Mouse (Mus musculus) cerebellum, adult 8-10 months (tissue): ENCODE data around the gene Nde1.

ENCODE experiments used
- DNase-seq: peaks from one replicate; pipeline ENCODE4 v3.0.0; 2022

Gene Nde1

GRCm38 (mm10) chr16:14166490-14166889 is 3.4 kb downstream of the Nde1 start:
- no peak for DNase-seq

- no peak for DNase-seq
These were observed 6.6 kb downstream of the Nde1 start for GRCm38 (mm10) chr16:14169706-14170105.

GRCm38 (mm10) chr16:14178041-14178440 is 15.0 kb downstream of the Nde1 start:
- no peak for DNase-seq

GRCm38 (mm10) chr16:14180163-14180733 is 17.2 kb downstream of the Nde1 start:
- DNase-seq: no peak

- DNase-seq: no peak
These were observed 19.3 kb downstream of the Nde1 start for GRCm38 (mm10) chr16:14182360-14182759.

DNA sequence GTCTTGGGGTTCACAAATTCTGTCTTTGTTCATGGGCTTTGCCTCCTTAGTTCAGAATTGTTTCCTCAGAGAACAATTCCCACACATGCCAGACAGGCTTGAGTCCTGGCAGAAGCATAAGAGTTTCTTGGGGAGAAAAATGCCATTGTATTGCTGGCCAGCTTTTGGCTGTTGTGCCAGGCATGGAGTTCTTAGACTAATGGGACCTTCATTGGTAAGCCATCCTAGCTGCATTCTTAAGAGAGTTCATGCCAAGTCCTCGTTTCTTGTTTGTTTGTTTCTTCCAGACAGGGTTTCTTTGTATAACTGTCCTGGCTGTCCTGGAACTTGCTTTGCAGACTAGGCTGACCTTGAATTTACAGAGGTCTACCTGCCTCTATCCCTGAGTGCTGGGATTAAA is 20.8 kb downstream of the Nde1 start:
- no peak for DNase-seq

GRCm38 (mm10) chr16:14185516-14185915 is 22.4 kb downstream of the Nde1 start:
- DNase-seq: no peak

- no peak for DNase-seq
These were observed 31.3 kb downstream of the Nde1 start for GRCm38 (mm10) chr16:14194164-14194950.

DNA sequence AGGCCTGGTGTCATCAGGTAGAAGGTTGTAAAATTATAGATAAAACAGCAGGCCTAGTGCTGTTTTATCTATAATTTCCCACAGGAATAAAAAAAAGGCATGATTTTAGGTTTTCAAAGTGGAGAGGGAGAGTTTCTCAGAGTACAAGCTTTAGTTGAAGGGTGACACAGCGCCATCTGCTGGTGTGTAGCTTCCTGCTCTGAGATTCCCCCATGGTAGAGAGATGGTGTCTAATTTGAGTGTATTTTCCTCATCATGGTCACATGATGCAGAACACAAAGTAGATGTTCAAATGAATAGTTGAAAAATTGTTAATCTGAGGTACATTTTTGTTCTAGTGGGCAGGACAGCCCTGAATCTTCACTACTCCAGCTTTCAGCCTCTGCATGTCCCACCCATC is 32.4 kb downstream of the Nde1 start:
- peak; percentile 39 for DNase-seq

- DNase-seq: no peak
These were observed 35.7 kb downstream of the Nde1 start for GRCm38 (mm10) chr16:14198798-14199197.

- no peak for DNase-seq
These were observed 52.1 kb downstream of the Nde1 start for GRCm38 (mm10) chr16:14215156-14215555.

GRCm38 (mm10) chr16:14237100-14237723 is 74.1 kb downstream of the Nde1 start:
- DNase-seq: peak; percentile 38

- DNase-seq: no peak
These were observed 79.0 kb downstream of the Nde1 start for GRCm38 (mm10) chr16:14242059-14242458.
